Mouse (Mus musculus): ENCODE data around the gene Slc37a3. TPM values are rescaled to one million over a fixed set of nuclear protein-coding genes. Genes with fewer than 3 reads are reported as not detected.

The Slc37a3 gene
- polyA plus RNA-seq (2015; fragmentation: Illumina TruSeq; extraction: RNeasy Lipid Tissue Mini Kit (QIAGEN cat#74804); ENCODE audit: low read depth, low replicate concordance) = 42.1 TPM

GRCm38 (mm10) chr6:39377311-39377827 is at the start of gene Slc37a3:
Gene Slc37a3, minus strand, starts transcription at chr6:39377675.

GRCm38 (mm10) chr6:39419851-39420721 is 42.6 kb upstream of the Slc37a3 start, which contains the start of gene Mkrn1:
Gene Mkrn1, minus strand, starts transcription at chr6:39420462.

GRCm38 (mm10) chr6:39381125-39381880 is 3.8 kb upstream of the Slc37a3 start, which contains the start of gene Rab19:
Gene Rab19, plus strand, starts transcription at chr6:39381175.

Other genes starting within 250 kb of the Slc37a3 start
- 20.9 TPM for gene Kdm7a, start 170.9 kb downstream of the Slc37a3 start, polyA plus RNA-seq (2015; fragmentation: Illumina TruSeq; extraction: RNeasy Lipid Tissue Mini Kit (QIAGEN cat#74804); ENCODE audit: low read depth, low replicate concordance)
- not detected for gene Rab19, start 3.5 kb upstream of the Slc37a3 start, polyA plus RNA-seq (2015; fragmentation: Illumina TruSeq; extraction: RNeasy Lipid Tissue Mini Kit (QIAGEN cat#74804); ENCODE audit: low read depth, low replicate concordance)
- 106 TPM for gene Mkrn1, start 42.8 kb upstream of the Slc37a3 start, polyA plus RNA-seq (2015; fragmentation: Illumina TruSeq; extraction: RNeasy Lipid Tissue Mini Kit (QIAGEN cat#74804); ENCODE audit: low read depth, low replicate concordance)
- 11.3 TPM for gene Dennd2a, start 180.2 kb upstream of the Slc37a3 start, polyA plus RNA-seq (2015; fragmentation: Illumina TruSeq; extraction: RNeasy Lipid Tissue Mini Kit (QIAGEN cat#74804); ENCODE audit: low read depth, low replicate concordance)
- 25.3 TPM for gene Adck2, start 196.2 kb upstream of the Slc37a3 start, polyA plus RNA-seq (2015; fragmentation: Illumina TruSeq; extraction: RNeasy Lipid Tissue Mini Kit (QIAGEN cat#74804); ENCODE audit: low read depth, low replicate concordance)
- not detected for gene Gm42420, start 208.1 kb upstream of the Slc37a3 start, polyA plus RNA-seq (2015; fragmentation: Illumina TruSeq; extraction: RNeasy Lipid Tissue Mini Kit (QIAGEN cat#74804); ENCODE audit: low read depth, low replicate concordance)
- gene Ndufb2, start 214.9 kb upstream of the Slc37a3 start, polyA plus RNA-seq (2015; fragmentation: Illumina TruSeq; extraction: RNeasy Lipid Tissue Mini Kit (QIAGEN cat#74804); ENCODE audit: low read depth, low replicate concordance) = 410 TPM

All from brain, adult 10 weeks (tissue).